Mouse (Mus musculus) kidney, postnatal 0 days (tissue): ENCODE results near the gene Sumf1. TPM values are rescaled to one million over a fixed set of nuclear protein-coding genes. Genes with fewer than 3 reads are reported as not detected.

Experiments
- ATAC-seq: fragments of 200-750 bp; cut with Nextera tagmentation; replicated peaks from 2 replicates; pipeline ENCODE4 v1.8.0; 2017; ENCODE audit warnings: low read depth, moderate number of reproducible peaks, moderate TSS enrichment, moderate library complexity; ENCODE audit not compliant: low FRiP score
- DNase-seq: peaks from one replicate; pipeline ENCODE4 v3.0.0-alpha.2; 2016; ENCODE audit warnings: low spot score
- H3K27ac ChIP-seq: fragments of 300-500 bp; sonication (generic); 2 replicates; pipeline ENCODE4 v1.5.1; 2014; ENCODE audit warnings: mild to moderate bottlenecking
- H3K27me3 ChIP-seq: fragments of 300-500 bp; sonication (generic); 2 replicates; pipeline ENCODE4 v1.6.1; 2014; ENCODE audit warnings: low read length, mixed read lengths; ENCODE audit not compliant: insufficient read depth
- H3K36me3 ChIP-seq: fragments of 300-500 bp; sonication (generic); 2 replicates; pipeline ENCODE4 v1.6.1; 2014; ENCODE audit warnings: low read length, mixed read lengths; ENCODE audit not compliant: insufficient read depth
- H3K4me1 ChIP-seq: fragments of 300-500 bp; sonication (generic); replicated peaks from 2 replicates; pipeline ENCODE4 v1.6.1; 2014; ENCODE audit warnings: antibody characterized with exemption, low read length, mixed read lengths; ENCODE audit not compliant: insufficient read depth
- H3K4me2 ChIP-seq: fragments of 300-500 bp; sonication (generic); 2 replicates; pipeline ENCODE4 v1.6.1; 2014; ENCODE audit warnings: mild to moderate bottlenecking, low read length, moderate library complexity, mixed read lengths
- H3K4me3 ChIP-seq: fragments of 300-500 bp; sonication (generic); replicated peaks from 2 replicates; pipeline ENCODE4 v1.5.1; 2014; ENCODE audit warnings: low read depth, low read length
- H3K9ac ChIP-seq: fragments of 300-500 bp; sonication (generic); 2 replicates; pipeline ENCODE4 v1.6.1; 2014; ENCODE audit warnings: low read depth, low read length
- H3K9me3 ChIP-seq: fragments of 300-500 bp; sonication (generic); replicated peaks from 2 replicates; pipeline ENCODE4 v1.6.1; 2016; ENCODE audit warnings: low read length, inconsistent platforms, mixed read lengths
- CTCF ChIP-seq: IDR thresholded peaks from 2 replicates; pipeline ENCODE4 v1.5.1; 2016; ENCODE audit warnings: antibody characterized with exemption, low read depth, mild to moderate bottlenecking, moderate library complexity
- WGBS: fragments of 180-500 bp; shearing (Covaris S2); extraction: QIAGEN DNeasy Blood & Tissue Kit; methylation state at CpG from one replicate; pipeline ENCODE4 v1.1.7; 2014; 5-methylcytosine and 5-hydroxymethylcytosine counted together
- polyA plus RNA-seq: library from polyadenylated mRNA; unstranded; fragments of >200 nt; fragmentation: Nextera tagmentation; extraction: Ambion mirVana; gene quantifications from 2 replicates; pipeline ENCODE4 v1.2.1, GENCODE M21; 2015

Gene Sumf1
- polyA plus RNA-seq, 1 experiment from 2014 or later, result 34.0 TPM

- no peaks in the 10 kb centered on the region for H3K9me3 ChIP-seq
- H3K4me3 ChIP-seq, result no peak overlapping the region
- 59% methylated on average over 4 of the region's 4 CpGs for WGBS
- no peaks in the 10 kb centered on the region for H3K36me3 ChIP-seq
- no peaks in the 10 kb centered on the region for H3K27me3 ChIP-seq
- H3K9ac ChIP-seq, result no peak overlapping the region
- DNase-seq, result no peak
- no peak for TF ChIP-seq CTCF
- no peaks in the 10 kb centered on the region for H3K4me1 ChIP-seq
- H3K4me2 ChIP-seq, result no peak overlapping the region
- ATAC-seq, result no peak
- H3K27ac ChIP-seq, result no peak overlapping the region
Observed at GRCm38 (mm10) chr6:108110336-108110735, 75.0 kb downstream of the Sumf1 start.

GRCm38 (mm10) chr6:108107376-108107775 lies 78.0 kb downstream of the Sumf1 start:
- Histone ChIP-seq H3K9ac (no peak overlapping the region), H3K4me1 (no peaks in the 10 kb centered on the region), H3K4me3 (no peak overlapping the region), H3K36me3 (no peaks in the 10 kb centered on the region), H3K27ac (no peak overlapping the region), H3K9me3 (no peaks in the 10 kb centered on the region), H3K4me2 (no peak overlapping the region), H3K27me3 (no peaks in the 10 kb centered on the region)
- ATAC-seq (no peak), DNase-seq (no peak)
- no peak for TF ChIP-seq CTCF

GRCm38 (mm10) chr6:108101936-108102830 lies 83.2 kb downstream of the Sumf1 start:
- no peaks in the 10 kb centered on the region for H3K36me3 ChIP-seq
- no peak overlapping the region for H3K4me3 ChIP-seq
- peak; percentile 54 for DNase-seq
- ATAC-seq, result peak; percentile 76
- 0 out of 2 replicates have a peak, but pooled peaks cover 4% of the 10 kb centered on the region for H3K4me1 ChIP-seq
- H3K4me2 ChIP-seq, result no peak overlapping the region
- no peaks in the 10 kb centered on the region for H3K9me3 ChIP-seq
- H3K9ac ChIP-seq, result no peak overlapping the region
- H3K27ac ChIP-seq, result peak overlapping the region; percentile 77
- no peak for TF ChIP-seq CTCF
- H3K27me3 ChIP-seq, result no peaks in the 10 kb centered on the region
- 62% methylated on average over 10 of the region's 10 CpGs for WGBS

DNA sequence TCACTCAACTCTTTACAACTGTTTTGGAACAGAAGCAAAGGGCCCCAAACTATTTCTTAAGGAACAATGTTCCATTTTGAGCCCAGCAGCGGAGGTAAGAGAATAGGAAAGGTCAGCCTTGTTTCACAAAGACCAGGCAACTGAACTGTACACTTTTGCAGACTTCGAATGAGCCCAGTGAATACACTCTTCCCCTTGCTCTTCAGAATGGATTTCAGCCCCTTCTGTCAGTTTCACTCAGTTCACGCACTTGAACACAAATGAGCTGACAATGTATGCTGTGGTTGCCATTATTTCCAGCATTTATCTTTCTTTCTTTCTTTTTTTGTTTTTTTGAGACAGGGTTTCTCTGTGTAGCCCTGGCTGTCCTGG lies 86.5 kb downstream of the Sumf1 start:
- no peak overlapping the region for H3K27ac ChIP-seq
- no peaks in the 10 kb centered on the region for H3K27me3 ChIP-seq
- 94% methylated on average over 3 of the region's 3 CpGs for WGBS
- H3K4me1 ChIP-seq, result 0 out of 2 replicates have a peak, but pooled peaks cover 4% of the 10 kb centered on the region
- no peak overlapping the region for H3K4me3 ChIP-seq
- no peaks in the 10 kb centered on the region for H3K36me3 ChIP-seq
- no peaks in the 10 kb centered on the region for H3K9me3 ChIP-seq
- H3K9ac ChIP-seq, result no peak overlapping the region
- TF ChIP-seq CTCF, result no peak
- peak overlapping the region; percentile 15; the same call in 1 of the 2 replicates for H3K4me2 ChIP-seq
- ATAC-seq (no peak), DNase-seq (no peak)

- WGBS, result 19% methylated on average over 9 of the region's 9 CpGs
- peak; percentile 48; the same call in 1 of the 2 replicates for ATAC-seq
- no peaks in the 10 kb centered on the region for H3K9me3 ChIP-seq
- peak overlapping the region; percentile 15; the same call in 1 of the 2 replicates for H3K4me2 ChIP-seq
- H3K9ac ChIP-seq, result no peak overlapping the region
- peak; percentile 90 for TF ChIP-seq CTCF
- 0 out of 2 replicates have a peak, but pooled peaks cover 4% of the 10 kb centered on the region for H3K4me1 ChIP-seq
- H3K36me3 ChIP-seq, result no peaks in the 10 kb centered on the region
- H3K27me3 ChIP-seq, result no peaks in the 10 kb centered on the region
- DNase-seq, result peak; percentile 97
- no peak overlapping the region for H3K27ac ChIP-seq
- H3K4me3 ChIP-seq, result no peak overlapping the region
Observed at GRCm38 (mm10) chr6:108098171-108098845, 87.1 kb downstream of the Sumf1 start.

GRCm38 (mm10) chr6:108095445-108095844 lies 89.9 kb downstream of the Sumf1 start:
- 71% methylated on average over 5 of the region's 5 CpGs for WGBS
- no peak for DNase-seq

More at GRCm38 (mm10) chr6:108095445-108095844, 89.9 kb downstream of the Sumf1 start:
- H3K4me1 ChIP-seq, result 0 out of 2 replicates have a peak, but pooled peaks cover 4% of the 10 kb centered on the region
- H3K9me3 ChIP-seq, result no peaks in the 10 kb centered on the region
- no peaks in the 10 kb centered on the region for H3K27me3 ChIP-seq
- no peaks in the 10 kb centered on the region for H3K36me3 ChIP-seq
- no peak for ATAC-seq
- no peak overlapping the region for H3K4me2 ChIP-seq
- no peak overlapping the region for H3K4me3 ChIP-seq
- H3K27ac ChIP-seq, result no peak overlapping the region
- no peak for TF ChIP-seq CTCF
- no peak overlapping the region for H3K9ac ChIP-seq
